Mouse (Mus musculus) heart, embryonic 11.5 days (tissue): ENCODE data around the gene Lyrm9. TPM values are rescaled to one million over a fixed set of nuclear protein-coding genes. Genes with fewer than 3 reads are reported as not detected.
"Not testable (repeated sequence)": the region's sequence is repeated elsewhere in the genome, so short reads cannot be mapped to it uniquely, and the experiment has no call there.

Experiments
- ATAC-seq: fragments of 200-750 bp; cut with Nextera tagmentation; replicated peaks from 2 replicates; pipeline ENCODE4 v1.8.0; 2017; ENCODE audit warnings: moderate library complexity; ENCODE audit not compliant: insufficient number of reproducible peaks, low FRiP score, low TSS enrichment
- H3K27ac ChIP-seq: fragments of 300-500 bp; sonication (generic); 2 replicates; pipeline ENCODE4 v1.5.1; 2014; ENCODE audit warnings: mild to moderate bottlenecking, low read depth, low read length
- H3K27me3 ChIP-seq: fragments of 300-500 bp; sonication (generic); 2 replicates; pipeline ENCODE4 v1.6.1; 2014; ENCODE audit warnings: mild to moderate bottlenecking, low read length, mixed read lengths; ENCODE audit not compliant: control insufficient read depth, insufficient read depth
- H3K36me3 ChIP-seq: fragments of 300-500 bp; sonication (generic); 2 replicates; pipeline ENCODE4 v1.6.1; 2014; ENCODE audit warnings: mild to moderate bottlenecking, low read length, moderate library complexity, mixed read lengths; ENCODE audit not compliant: control insufficient read depth, insufficient read depth
- H3K4me1 ChIP-seq: fragments of 300-500 bp; sonication (generic); 2 replicates; pipeline ENCODE4 v1.6.1; 2014; ENCODE audit warnings: low read length; ENCODE audit not compliant: control insufficient read depth, insufficient read depth
- H3K4me2 ChIP-seq: fragments of 300-500 bp; sonication (generic); 2 replicates; pipeline ENCODE4 v1.6.1; 2014; ENCODE audit warnings: mild to moderate bottlenecking, moderate library complexity
- H3K4me3 ChIP-seq: fragments of 300-500 bp; sonication (generic); 2 replicates; pipeline ENCODE4 v1.5.1; 2014; ENCODE audit warnings: low read depth, low read length
- H3K9ac ChIP-seq: fragments of 300-500 bp; sonication (generic); 2 replicates; pipeline ENCODE4 v1.6.1; 2014; ENCODE audit warnings: mild to moderate bottlenecking, low read depth, low read length, moderate library complexity
- H3K9me3 ChIP-seq: fragments of 300-500 bp; sonication (generic); replicated peaks from 2 replicates; pipeline ENCODE4 v1.6.1; 2016; ENCODE audit warnings: low read length; ENCODE audit not compliant: control insufficient read depth
- WGBS: fragments of 180-500 bp; shearing (Covaris S2); extraction: QIAGEN DNeasy Blood & Tissue Kit; methylation state at CpG from one replicate; pipeline ENCODE4 v1.1.7; 2014; ENCODE audit not compliant: insufficient replicate concordance; 5-methylcytosine and 5-hydroxymethylcytosine counted together
- polyA plus RNA-seq: library from polyadenylated mRNA; unstranded; fragments of >200 nt; fragmentation: Nextera tagmentation; extraction: Ambion mirVana; gene quantifications from 2 replicates; pipeline ENCODE4 v1.2.1, GENCODE M21; 2014

The Lyrm9 gene
- polyA plus RNA-seq, 1 experiment from 2014 or later = 27.4 TPM

GRCm38 (mm10) chr11:78867696-78868095 lies 41.3 kb downstream of the Lyrm9 start:
- no peak overlapping the region for H3K4me2 ChIP-seq

GRCm38 (mm10) chr11:78869205-78869604 lies 42.8 kb downstream of the Lyrm9 start:
- H3K27ac ChIP-seq, H3K27me3 ChIP-seq, H3K9ac ChIP-seq, ATAC-seq, H3K36me3 ChIP-seq, H3K4me2 ChIP-seq, H3K9me3 ChIP-seq, H3K4me1 ChIP-seq, H3K4me3 ChIP-seq: not testable (repeated sequence)
- 95% methylated on average over 8 of the region's 8 CpGs for WGBS

More at GRCm38 (mm10) chr11:78867696-78868095, 41.3 kb downstream of the Lyrm9 start:
- no peaks in the 10 kb centered on the region for H3K9me3 ChIP-seq
- no peak overlapping the region for H3K4me3 ChIP-seq
- no peaks in the 10 kb centered on the region for H3K27me3 ChIP-seq
- H3K36me3 ChIP-seq = no peaks in the 10 kb centered on the region
- no peak overlapping the region for H3K9ac ChIP-seq
- no peak for ATAC-seq
- H3K27ac ChIP-seq = no peak overlapping the region
- no peaks in the 10 kb centered on the region for H3K4me1 ChIP-seq
- WGBS = 61% methylated on average over 3 of the region's 3 CpGs

- no peaks in the 10 kb centered on the region for H3K36me3 ChIP-seq
- H3K9me3 ChIP-seq = no peaks in the 10 kb centered on the region
- H3K9ac ChIP-seq = no peak overlapping the region
- H3K4me2 ChIP-seq = no peak overlapping the region
- WGBS = 82% methylated on average over 4 of the region's 4 CpGs
- no peak for ATAC-seq
- no peaks in the 10 kb centered on the region for H3K27me3 ChIP-seq
- no peak overlapping the region for H3K27ac ChIP-seq
- no peak overlapping the region for H3K4me3 ChIP-seq
- H3K4me1 ChIP-seq = no peaks in the 10 kb centered on the region
Measured at GRCm38 (mm10) chr11:78870891-78871290, 44.5 kb downstream of the Lyrm9 start.

DNA sequence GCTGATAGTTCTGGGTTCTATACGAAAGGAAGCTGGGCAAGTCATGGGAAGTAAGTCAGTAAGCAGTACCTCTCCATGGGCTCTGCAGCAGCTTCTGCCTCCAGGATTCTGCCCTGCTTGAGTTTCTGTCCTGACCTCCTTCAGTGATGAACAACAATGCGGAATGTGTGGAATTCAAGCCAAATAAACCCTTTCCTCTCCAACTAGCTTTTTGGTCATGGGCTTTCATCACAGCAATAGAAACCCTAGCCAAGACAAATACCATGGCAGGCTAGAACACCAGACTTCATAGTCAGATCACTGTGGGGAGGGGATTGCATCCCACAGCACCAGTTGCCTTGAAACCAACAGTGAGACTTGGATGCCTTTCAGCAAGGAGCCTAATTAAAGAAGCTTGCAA lies 46.4 kb downstream of the Lyrm9 start:
- ATAC-seq = no peak
- Histone ChIP-seq H3K9ac (no peak overlapping the region), H3K36me3 (no peaks in the 10 kb centered on the region), H3K27ac (no peak overlapping the region), H3K4me3 (no peak overlapping the region), H3K4me2 (no peak overlapping the region), H3K9me3 (no peaks in the 10 kb centered on the region), H3K27me3 (no peaks in the 10 kb centered on the region), H3K4me1 (no peaks in the 10 kb centered on the region)
- 30% methylated on average over 2 of the region's 2 CpGs for WGBS

DNA sequence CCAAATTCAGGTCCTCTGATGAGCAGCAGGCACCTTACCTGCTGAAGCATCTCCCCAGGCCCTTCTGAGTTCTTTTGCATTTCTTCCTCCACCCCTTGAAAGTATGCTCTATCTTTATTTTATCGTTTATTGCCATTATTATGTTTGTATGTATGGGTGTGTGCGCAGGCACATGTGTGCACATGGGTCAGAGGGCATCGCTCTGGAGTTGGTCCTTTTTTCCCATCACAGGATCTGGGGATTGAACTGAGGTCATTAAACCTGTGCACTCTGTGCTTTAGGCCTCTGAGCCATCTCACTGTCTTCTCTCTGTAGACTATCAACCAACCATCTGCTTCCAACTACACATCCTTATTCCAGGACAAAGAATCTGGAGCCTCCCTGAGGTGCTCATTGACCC lies 53.3 kb downstream of the Lyrm9 start:
- Histone ChIP-seq H3K9ac (no peak overlapping the region), H3K36me3 (no peaks in the 10 kb centered on the region), H3K4me2 (no peak overlapping the region), H3K27me3 (no peaks in the 10 kb centered on the region), H3K4me1 (no peaks in the 10 kb centered on the region), H3K27ac (no peak overlapping the region), H3K9me3 (no peaks in the 10 kb centered on the region), H3K4me3 (no peak overlapping the region)
- WGBS = 85% methylated on average over 3 of the region's 3 CpGs
- ATAC-seq = no peak

DNA sequence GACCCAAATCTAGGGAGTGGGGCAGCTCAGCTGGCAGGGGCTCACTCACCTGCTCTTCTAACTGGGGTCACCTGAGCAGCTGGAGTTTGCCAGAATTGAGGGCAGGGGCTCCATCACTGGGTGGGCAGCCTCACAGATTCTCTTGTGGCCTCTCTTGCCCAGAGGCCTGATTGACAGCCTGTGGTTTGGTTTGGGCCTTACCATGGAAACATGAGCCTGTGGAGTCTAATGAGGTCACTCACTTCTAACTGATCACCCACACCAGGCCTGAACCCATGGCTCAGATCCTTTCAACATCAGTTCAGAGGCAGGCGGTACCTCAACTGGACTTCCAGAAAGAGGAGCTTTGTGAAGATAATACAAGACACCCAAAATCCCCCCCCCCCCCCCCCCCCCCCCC lies 60.3 kb downstream of the Lyrm9 start:
- no peak overlapping the region for H3K9ac ChIP-seq
- H3K4me2 ChIP-seq = no peak overlapping the region
- H3K36me3 ChIP-seq = no peaks in the 10 kb centered on the region
- no peak for ATAC-seq
- no peak overlapping the region for H3K4me3 ChIP-seq
- H3K9me3 ChIP-seq = no peaks in the 10 kb centered on the region
- 81% methylated on average over 1 of the region's 1 CpGs for WGBS
- no peaks in the 10 kb centered on the region; the same call in 1 of the 2 replicates for H3K4me1 ChIP-seq
- H3K27ac ChIP-seq = no peak overlapping the region
- H3K27me3 ChIP-seq = no peaks in the 10 kb centered on the region

DNA sequence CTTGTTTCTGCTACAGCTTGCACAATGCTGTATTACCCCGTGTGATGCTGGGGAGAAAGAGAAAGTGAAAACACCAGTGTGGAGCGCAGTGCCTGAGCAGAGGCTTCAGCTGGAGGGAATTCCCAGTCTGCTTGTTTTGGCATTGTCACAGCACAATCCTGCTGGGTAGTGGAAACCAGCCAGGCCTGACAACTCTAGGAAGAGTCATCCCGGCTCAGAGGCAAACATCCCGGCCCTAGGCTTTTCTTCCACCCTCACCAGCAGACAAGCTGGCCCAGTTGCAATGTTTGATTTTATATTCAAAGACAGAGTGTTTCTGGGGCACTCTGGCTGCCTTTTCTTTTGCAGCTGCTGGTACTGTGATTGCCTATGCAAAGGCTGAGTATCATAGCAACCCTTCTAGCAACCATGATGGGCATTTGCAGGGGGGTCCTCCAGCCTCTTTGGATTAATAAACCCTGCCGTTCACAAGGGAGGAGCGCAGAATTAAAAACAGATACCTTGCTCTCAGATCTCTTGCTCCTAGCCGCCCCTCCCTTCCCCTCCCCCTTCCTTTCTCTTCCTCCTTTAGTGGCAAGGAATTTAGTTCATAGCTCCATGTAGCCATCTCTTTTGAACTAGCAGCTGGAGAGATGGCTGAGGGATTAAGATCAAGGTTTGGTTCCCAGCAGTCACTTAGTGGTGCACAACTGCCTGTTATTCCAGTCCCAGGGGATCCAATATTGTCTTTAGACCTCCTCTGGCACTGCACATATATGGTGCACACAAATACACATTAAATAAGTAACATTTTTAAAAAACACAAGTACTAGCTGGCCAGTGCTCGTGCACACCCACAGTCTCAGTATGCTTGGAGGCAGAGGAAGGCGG lies 61.0 kb downstream of the Lyrm9 start:
- WGBS = 41% methylated on average over 9 of the region's 9 CpGs
- ATAC-seq = no peak
- Histone ChIP-seq H3K27me3 (no peaks in the 10 kb centered on the region), H3K4me2 (no peak overlapping the region), H3K36me3 (no peaks in the 10 kb centered on the region), H3K9ac (no peak overlapping the region), H3K4me1 (no peaks in the 10 kb centered on the region; the same call in 1 of the 2 replicates), H3K27ac (no peak overlapping the region), H3K4me3 (no peak overlapping the region), H3K9me3 (no peaks in the 10 kb centered on the region)

- H3K9ac ChIP-seq = no peak overlapping the region
- no peaks in the 10 kb centered on the region for H3K27me3 ChIP-seq
- H3K27ac ChIP-seq = no peak overlapping the region
- 88% methylated on average over 4 of the region's 4 CpGs for WGBS
- H3K4me1 ChIP-seq = no peaks in the 10 kb centered on the region; the same call in 1 of the 2 replicates
- no peak overlapping the region for H3K4me2 ChIP-seq
- no peak for ATAC-seq
- no peak overlapping the region for H3K4me3 ChIP-seq
- H3K36me3 ChIP-seq = no peaks in the 10 kb centered on the region
- no peaks in the 10 kb centered on the region for H3K9me3 ChIP-seq
Measured at GRCm38 (mm10) chr11:78889156-78889555, 62.8 kb downstream of the Lyrm9 start.
